Mouse (Mus musculus): ENCODE results near the gene Bloc1s6. TPM values are rescaled to one million over a fixed set of nuclear protein-coding genes. Genes with fewer than 3 reads are reported as not detected.

Gene Bloc1s6
- total and polyA plus RNA-seq, 2 experiments, result 8.5 to 11.1 TPM

- Histone ChIP-seq H3K27me3 (ENCODE audit: control insufficient read depth, insufficient read depth, low read length) (no peaks in the 10 kb centered on the region), H3K79me2 (ENCODE audit: control insufficient read depth, insufficient read depth, low read length) (peaks cover 14% of the 10 kb centered on the region; the same call in 1 of the 2 replicates), H3K9ac (ENCODE audit: low read depth, low read length) (peak within 1 kb of the TSS; percentile 91), H3K4me1 (ENCODE audit: control insufficient read depth, insufficient read depth, low read length) (peaks cover 8% of the 10 kb centered on the region), H3K4me3 (ENCODE audit: insufficient read depth, low read depth, low read length) (peak within 1 kb of the TSS; percentile 73), H3K36me3 (ENCODE audit: control insufficient read depth, insufficient read depth, low read length) (no peaks in the 10 kb centered on the region), H3K27ac (replicated peaks; ENCODE audit: insufficient read depth, low read depth, low read length) (peak within 1 kb of the TSS; percentile 91)
- TF ChIP-seq CTCF (IDR thresholded peaks at IDR 0.05; ENCODE audit: low read depth, low read length) (no peak), POLR2A (IDR thresholded peaks at IDR 0.05; ENCODE audit: extremely low read depth, insufficient read depth, low read length) (peak; percentile 90)
- WGBS, result under 1% methylated on average over 46 of the region's 46 CpGs
- peak; percentile 73 for DNase-seq (ENCODE audit: extremely low read depth, low read depth, low spot score)
Observed at GRCm38 (mm10) chr2:122765071-122765793, 26.9 kb downstream of the Bloc1s6 start, which contains the start of gene Sqor. Sqor (plus strand) TSS chr2:122765237.

GRCm38 (mm10) chr2:122765794-122766145 is 27.5 kb downstream of the Bloc1s6 start:
- Histone ChIP-seq H3K4me3 (ENCODE audit: insufficient read depth, low read depth, low read length) (peak overlapping the region; percentile 73), H3K9ac (ENCODE audit: low read depth, low read length) (peak overlapping the region; percentile 91), H3K27ac (replicated peaks; ENCODE audit: insufficient read depth, low read depth, low read length) (peak overlapping the region; percentile 91), H3K36me3 (ENCODE audit: control insufficient read depth, insufficient read depth, low read length) (no peaks in the 10 kb centered on the region), H3K27me3 (ENCODE audit: control insufficient read depth, insufficient read depth, low read length) (no peaks in the 10 kb centered on the region), H3K4me1 (ENCODE audit: control insufficient read depth, insufficient read depth, low read length) (peaks cover 13% of the 10 kb centered on the region), H3K79me2 (ENCODE audit: control insufficient read depth, insufficient read depth, low read length) (peaks cover 14% of the 10 kb centered on the region; the same call in 1 of the 2 replicates)
- 21% methylated on average over 3 of the region's 3 CpGs for WGBS
- DNase-seq (ENCODE audit: extremely low read depth, low read depth, low spot score), result peak; percentile 54
- TF ChIP-seq CTCF (IDR thresholded peaks at IDR 0.05; ENCODE audit: low read depth, low read length), result no peak
- TF ChIP-seq POLR2A (IDR thresholded peaks at IDR 0.05; ENCODE audit: extremely low read depth, insufficient read depth, low read length), result no peak

- Histone ChIP-seq H3K79me2 (ENCODE audit: control insufficient read depth, insufficient read depth, low read length) (peaks cover 19% of the 10 kb centered on the region; the same call in 1 of the 2 replicates), H3K4me1 (ENCODE audit: control insufficient read depth, insufficient read depth, low read length) (peaks cover 22% of the 10 kb centered on the region), H3K4me3 (ENCODE audit: insufficient read depth, low read depth, low read length) (no peak overlapping the region), H3K27ac (replicated peaks; ENCODE audit: insufficient read depth, low read depth, low read length) (peak overlapping the region; percentile 65), H3K27me3 (ENCODE audit: control insufficient read depth, insufficient read depth, low read length) (no peaks in the 10 kb centered on the region), H3K9ac (ENCODE audit: low read depth, low read length) (no peak overlapping the region), H3K36me3 (ENCODE audit: control insufficient read depth, insufficient read depth, low read length) (no peaks in the 10 kb centered on the region)
- DNase-seq (ENCODE audit: extremely low read depth, low read depth, low spot score), result peak; percentile 94
- TF ChIP-seq CTCF (IDR thresholded peaks at IDR 0.05; ENCODE audit: low read depth, low read length), result no peak
- no peak for TF ChIP-seq POLR2A (IDR thresholded peaks at IDR 0.05; ENCODE audit: extremely low read depth, insufficient read depth, low read length)
- 3% methylated on average over 2 of the region's 2 CpGs for WGBS
Observed at GRCm38 (mm10) chr2:122771002-122771401, 32.7 kb downstream of the Bloc1s6 start.

GRCm38 (mm10) chr2:122772899-122773298 is 34.6 kb downstream of the Bloc1s6 start:
- no peak for DNase-seq (ENCODE audit: extremely low read depth, low read depth, low spot score)

GRCm38 (mm10) chr2:122775491-122775890 is 37.2 kb downstream of the Bloc1s6 start:
- H3K36me3 ChIP-seq (ENCODE audit: control insufficient read depth, insufficient read depth, low read length), result no peaks in the 10 kb centered on the region
- WGBS, result 26% methylated on average over 1 of the region's 1 CpGs
- no peaks in the 10 kb centered on the region for H3K27me3 ChIP-seq (ENCODE audit: control insufficient read depth, insufficient read depth, low read length)
- H3K9ac ChIP-seq (ENCODE audit: low read depth, low read length), result no peak overlapping the region
- H3K4me1 ChIP-seq (ENCODE audit: control insufficient read depth, insufficient read depth, low read length), result peaks cover 27% of the 10 kb centered on the region
- DNase-seq (ENCODE audit: extremely low read depth, low read depth, low spot score), result no peak
- no peak overlapping the region for H3K4me3 ChIP-seq (ENCODE audit: insufficient read depth, low read depth, low read length)
- no peak overlapping the region for H3K27ac ChIP-seq (replicated peaks; ENCODE audit: insufficient read depth, low read depth, low read length)
- peaks cover 16% of the 10 kb centered on the region; the same call in 1 of the 2 replicates for H3K79me2 ChIP-seq (ENCODE audit: control insufficient read depth, insufficient read depth, low read length)
- TF ChIP-seq CTCF (IDR thresholded peaks at IDR 0.05; ENCODE audit: low read depth, low read length) (no peak), POLR2A (IDR thresholded peaks at IDR 0.05; ENCODE audit: extremely low read depth, insufficient read depth, low read length) (no peak)

More at GRCm38 (mm10) chr2:122772899-122773298, 34.6 kb downstream of the Bloc1s6 start:
- H3K4me3 ChIP-seq (ENCODE audit: insufficient read depth, low read depth, low read length), result no peak overlapping the region
- 97% methylated on average over 1 of the region's 1 CpGs for WGBS
- TF ChIP-seq CTCF (IDR thresholded peaks at IDR 0.05; ENCODE audit: low read depth, low read length), result no peak
- no peak for TF ChIP-seq POLR2A (IDR thresholded peaks at IDR 0.05; ENCODE audit: extremely low read depth, insufficient read depth, low read length)
- no peak overlapping the region for H3K27ac ChIP-seq (replicated peaks; ENCODE audit: insufficient read depth, low read depth, low read length)
- H3K79me2 ChIP-seq (ENCODE audit: control insufficient read depth, insufficient read depth, low read length), result peaks cover 22% of the 10 kb centered on the region; the same call in 1 of the 2 replicates
- peaks cover 23% of the 10 kb centered on the region for H3K4me1 ChIP-seq (ENCODE audit: control insufficient read depth, insufficient read depth, low read length)
- H3K36me3 ChIP-seq (ENCODE audit: control insufficient read depth, insufficient read depth, low read length), result no peaks in the 10 kb centered on the region
- no peak overlapping the region for H3K9ac ChIP-seq (ENCODE audit: low read depth, low read length)
- H3K27me3 ChIP-seq (ENCODE audit: control insufficient read depth, insufficient read depth, low read length), result no peaks in the 10 kb centered on the region

GRCm38 (mm10) chr2:122776823-122777222 is 38.5 kb downstream of the Bloc1s6 start:
- DNase-seq (ENCODE audit: extremely low read depth, low read depth, low spot score), result no peak
- TF ChIP-seq POLR2A (IDR thresholded peaks at IDR 0.05; ENCODE audit: extremely low read depth, insufficient read depth, low read length) (no peak), CTCF (IDR thresholded peaks at IDR 0.05; ENCODE audit: low read depth, low read length) (no peak)

More at GRCm38 (mm10) chr2:122776823-122777222, 38.5 kb downstream of the Bloc1s6 start:
- Histone ChIP-seq H3K9ac (ENCODE audit: low read depth, low read length) (no peak overlapping the region), H3K36me3 (ENCODE audit: control insufficient read depth, insufficient read depth, low read length) (no peaks in the 10 kb centered on the region), H3K4me1 (ENCODE audit: control insufficient read depth, insufficient read depth, low read length) (peaks cover 27% of the 10 kb centered on the region), H3K79me2 (ENCODE audit: control insufficient read depth, insufficient read depth, low read length) (peaks cover 20% of the 10 kb centered on the region; the same call in 1 of the 2 replicates), H3K4me3 (ENCODE audit: insufficient read depth, low read depth, low read length) (no peak overlapping the region), H3K27ac (replicated peaks; ENCODE audit: insufficient read depth, low read depth, low read length) (no peak overlapping the region), H3K27me3 (ENCODE audit: control insufficient read depth, insufficient read depth, low read length) (no peaks in the 10 kb centered on the region)
- WGBS, result 65% methylated on average over 2 of the region's 2 CpGs

Data from liver, adult 2 months (tissue).